22 mouse cellular contexts compared by ENCODE assay signal in the genomic region with DNA sequence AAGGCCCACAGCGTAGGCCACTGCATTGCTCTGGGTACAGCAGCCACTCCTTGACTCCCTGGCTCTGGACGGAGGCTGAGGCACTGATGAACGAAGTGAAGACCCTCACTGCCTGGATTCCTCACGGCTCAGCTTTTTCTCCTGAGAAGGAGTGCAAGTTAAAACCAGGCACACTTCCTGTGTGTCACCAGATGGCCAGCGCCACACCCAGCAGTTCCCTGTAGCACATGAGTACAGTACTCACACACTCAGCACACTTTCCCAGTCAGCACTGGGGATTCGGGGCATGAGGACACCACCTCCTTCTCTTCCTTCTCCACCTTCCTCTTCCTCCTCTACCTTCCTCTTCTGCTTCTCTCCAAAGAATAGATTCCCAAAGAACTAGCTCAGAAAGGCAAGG. TPM values are rescaled to one million over a fixed set of nuclear protein-coding genes. Genes with fewer than 3 reads are reported as not detected.
DNase-seq lines count a peak whose midpoint lies in the region; ATAC-seq and TF ChIP-seq lines count a peak whose summit lies in the region.
"Had no signal": no experiment of that assay in that cellular context is flagged by ENCODE, and none has a peak within 500 bp of the region (broad histone marks: within the 10 kb centered on the region; RNA-seq: fewer than 3 reads in every experiment).

Gene Fcna (minus strand): TSS at position 220 of the 400 bp plus-strand sequence.

- no peak for ATAC-seq in liver, embryonic 11.5 days (replicated peaks; ENCODE audit: low FRiP score)
- no peak for ATAC-seq in stomach, postnatal 0 days (ENCODE audit: low FRiP score, low TSS enrichment)

- H3K27me3 ChIP-seq in spleen, adult 2 months (ENCODE audit: control insufficient read depth, insufficient read depth, low read length): no peaks in the 10 kb centered on the region
- H3K27me3 ChIP-seq in liver, embryonic 11.5 days (replicated peaks; ENCODE audit: control insufficient read depth, insufficient read depth, low read length): no peaks in the 10 kb centered on the region
- H3K27me3 ChIP-seq in stomach, postnatal 0 days (ENCODE audit: control insufficient read depth, insufficient read depth, low read length): no peaks in the 10 kb centered on the region
- H3K27me3 ChIP-seq: neural tube, embryonic 12.5 days had no signal

- TF ChIP-seq EP300 in stomach, postnatal 0 days (optimal IDR thresholded peaks at IDR 0.05): no peak

- no peaks in the 10 kb centered on the region for H3K9me3 ChIP-seq in liver, embryonic 11.5 days (ENCODE audit: control insufficient read depth, low read length)
- no peaks in the 10 kb centered on the region for H3K9me3 ChIP-seq in stomach, postnatal 0 days (ENCODE audit: control insufficient read depth, low read length)
- H3K9me3 ChIP-seq: forebrain, embryonic 12.5 days; heart, embryonic 12.5 days; hindbrain, embryonic 13.5 days; neural tube, embryonic 12.5 days had no signal

- TF ChIP-seq POLR2A in spleen, adult 2 months (IDR thresholded peaks at IDR 0.05; ENCODE audit: low read depth, low read length): no peak

- no peak for DNase-seq in gastrocnemius, adult 2 months
- no peak for DNase-seq in gastrocnemius, postnatal 10 days
- no peak for DNase-seq in spleen, adult 2 months (ENCODE audit: low read depth in 1 of 2, low spot score in 2 of 2)
- no peak for DNase-seq in spleen, adult 12 weeks (ENCODE audit: low spot score)
- DNase-seq in liver, embryonic 11.5 days (ENCODE audit: low spot score): no peak
- no peak for DNase-seq in stomach, postnatal 0 days (ENCODE audit: low spot score)
- no peak for DNase-seq in retina, embryonic 14.5 days (ENCODE audit: low spot score)
- DNase-seq: cerebellum, adult 9-11 months; heart, postnatal 14 days; kidney, adult 9 months; kidney, postnatal 36 days; lung, adult 18-20 months; lung, postnatal 14 days; thymus, postnatal 4 days had no signal

- H3K4me2 ChIP-seq in liver, embryonic 11.5 days: no peak within 1 kb of the TSS
- H3K4me2 ChIP-seq in stomach, postnatal 0 days (replicated peaks; ENCODE audit: low read depth): no peak within 1 kb of the TSS
- H3K4me2 ChIP-seq: forebrain, embryonic 12.5 days; heart, embryonic 12.5 days; hindbrain, embryonic 13.5 days; neural tube, embryonic 12.5 days had no signal

- peak within 1 kb of the TSS; percentile 32 for H3K4me3 ChIP-seq in gastrocnemius, adult 2 months
- no peak within 1 kb of the TSS for H3K4me3 ChIP-seq in spleen, adult 2 months (ENCODE audit: extremely low read depth, insufficient read depth, insufficient read length)
- no peak within 1 kb of the TSS for H3K4me3 ChIP-seq in liver, embryonic 11.5 days (ENCODE audit: low read depth, low read length)
- no peak within 1 kb of the TSS for H3K4me3 ChIP-seq in macrophage (ENCODE audit: inconsistent target)
- no peak within 1 kb of the TSS for H3K4me3 ChIP-seq in stomach, postnatal 0 days (ENCODE audit: low read depth, low read length)
- H3K4me3 ChIP-seq: forebrain, embryonic 12.5 days; heart, embryonic 12.5 days; hindbrain, embryonic 13.5 days; neural tube, embryonic 12.5 days had no signal

- intact Hi-C loops in gastrocnemius, adult 2 months (cut with DNase I): no loop called here

- H3K4me1 ChIP-seq in spleen, adult 2 months (ENCODE audit: control insufficient read depth, insufficient read depth, insufficient read length): no peaks in the 10 kb centered on the region
- no peaks in the 10 kb centered on the region; the same call in 1 of the 2 replicates for H3K4me1 ChIP-seq in liver, embryonic 11.5 days (replicated peaks; ENCODE audit: control insufficient read depth, insufficient read depth, low read length)
- no peaks in the 10 kb centered on the region for H3K4me1 ChIP-seq in stomach, postnatal 0 days (replicated peaks; ENCODE audit: control insufficient read depth, insufficient read depth)
- H3K4me1 ChIP-seq: forebrain, embryonic 12.5 days; heart, embryonic 12.5 days; hindbrain, embryonic 13.5 days; neural tube, embryonic 12.5 days had no signal

- WGBS in spleen, adult 2 months: 75% methylated on average over 6 of the region's 6 CpGs
- 68% methylated on average over 6 of the region's 6 CpGs for WGBS in liver, embryonic 11.5 days
- 61% methylated on average over 6 of the region's 6 CpGs for WGBS in macrophage (ENCODE audit: missing documents)
- 72% methylated on average over 6 of the region's 6 CpGs for WGBS in stomach, postnatal 0 days

- TF ChIP-seq CTCF in gastrocnemius, adult 2 months (IDR thresholded peaks at IDR 0.05): no peak
- no peak for TF ChIP-seq CTCF in spleen, adult 2 months (IDR thresholded peaks at IDR 0.05; ENCODE audit: extremely low read depth, insufficient read depth, insufficient read length, insufficient replicate concordance)
- no peak for TF ChIP-seq CTCF in stomach, postnatal 0 days (IDR thresholded peaks at IDR 0.05; ENCODE audit: low read depth)

- H3K79me2 ChIP-seq in macrophage (ENCODE audit: inconsistent target): no peaks in the 10 kb centered on the region

- H3K9ac ChIP-seq in liver, embryonic 11.5 days (ENCODE audit: low read depth, low read length): no peak within 1 kb of the TSS
- no peak within 1 kb of the TSS for H3K9ac ChIP-seq in stomach, postnatal 0 days (ENCODE audit: low read length)
- H3K9ac ChIP-seq: forebrain, embryonic 12.5 days; heart, embryonic 12.5 days; hindbrain, embryonic 13.5 days; neural tube, embryonic 12.5 days had no signal

- peak within 1 kb of the TSS; percentile 35; the same call in 1 of the 2 replicates for H3K27ac ChIP-seq in gastrocnemius, adult 2 months
- H3K27ac ChIP-seq in spleen, adult 2 months (ENCODE audit: insufficient read depth, low read length): peak within 1 kb of the TSS; percentile 28; the same call in 1 of the 2 replicates
- peak within 1 kb of the TSS; percentile 19; the same call in 1 of the 2 replicates for H3K27ac ChIP-seq in liver, embryonic 11.5 days (ENCODE audit: low read depth, low read length)
- peak within 1 kb of the TSS; percentile 51 for H3K27ac ChIP-seq in macrophage
- H3K27ac ChIP-seq in stomach, postnatal 0 days (replicated peaks): no peak within 1 kb of the TSS
- H3K27ac ChIP-seq: forebrain, embryonic 12.5 days; hindbrain, embryonic 13.5 days; neural tube, embryonic 12.5 days had no signal

- H3K36me3 ChIP-seq in spleen, adult 2 months (ENCODE audit: control insufficient read depth, insufficient read depth, low read length): no peaks in the 10 kb centered on the region
- H3K36me3 ChIP-seq in liver, embryonic 11.5 days (ENCODE audit: control insufficient read depth, insufficient read depth, low read length): no peaks in the 10 kb centered on the region
- H3K36me3 ChIP-seq in macrophage (ENCODE audit: inconsistent target): no peaks in the 10 kb centered on the region
- no peaks in the 10 kb centered on the region for H3K36me3 ChIP-seq in stomach, postnatal 0 days (ENCODE audit: control insufficient read depth, insufficient read depth, low read length)
- H3K36me3 ChIP-seq: forebrain, embryonic 12.5 days; heart, embryonic 12.5 days; hindbrain, embryonic 13.5 days; neural tube, embryonic 12.5 days had no signal

RNA-seq across cellular contexts. Expression of gene Fcna, which starts in this region (rescaled TPM):
- 1 to 10 TPM; 1.8 to 5.3 TPM for total RNA-seq in gastrocnemius, adult 2 months (2021)
- 1 to 10 TPM; 5.6 to 6.5 TPM for total RNA-seq in gastrocnemius, postnatal 10 days (2021)
- 71.2 and 120 TPM in 2 replicates for polyA plus RNA-seq in spleen, adult 2 months (2012; rRNA removed)
- polyA plus RNA-seq in liver, embryonic 11.5 days (2014; fragmentation: Nextera tagmentation; extraction: Ambion mirVana): 31.1 and 33.4 TPM in 2 replicates
- total RNA-seq in macrophage (2018; cell fraction: chromatin; rRNA removed): 1 to 10 TPM in 9 of 26 experiments, under 1 TPM in 6, not detected in 11; 0.45 to 2.2 (median 1.0) TPM
- total RNA-seq in macrophage (2018; cell fraction: cytosol; rRNA removed): 10 to 100 TPM in 13 of 26 experiments, 1 to 10 TPM in 13; 5.5 to 17.0 (median 10.9) TPM
- total RNA-seq in macrophage (2018; cell fraction: nucleus; rRNA removed): 10 to 100 TPM in 5 of 26 experiments, 1 to 10 TPM in 21; 1.5 to 11.6 (median 7.3) TPM
- 12.7 to 19.5 TPM (median 16.6 TPM) in 3 replicates for polyA plus RNA-seq in macrophage (2018)
- 3.5 and 3.8 TPM in 2 replicates for polyA plus RNA-seq in stomach, postnatal 0 days (2015; fragmentation: Nextera tagmentation; extraction: Ambion mirVana)
- total RNA-seq: CH12.LX; MEL; monocyte, adult 5-6 weeks had no signal
